Comparison of ENCODE assay signal across 32 mouse cellular contexts in genomic region chr15:93263566-93263965, GRCm38 (mm10).
"Had no signal": no experiment of that assay in that cellular context is flagged by ENCODE, and none has a peak within 500 bp of the region (broad histone marks: within the 10 kb centered on the region; RNA-seq: fewer than 3 reads in every experiment).

No protein-coding gene starts in this region.

- H3K9ac ChIP-seq: heart, embryonic 12.5 days; heart, embryonic 13.5 days; heart, embryonic 15.5 days; hindbrain, embryonic 12.5 days; hindbrain, embryonic 13.5 days; hindbrain, embryonic 14.5 days; hindbrain, embryonic 15.5 days; intestine, embryonic 15.5 days; kidney, embryonic 15.5 days had no signal

- ATAC-seq: hindbrain, embryonic 16.5 days; inflammation-experienced regulatory T-cells, adult 6 months; intestine, embryonic 15.5 days; intestine, embryonic 16.5 days; intestine, postnatal 0 days had no signal

- H3K27me3 ChIP-seq: heart, embryonic 12.5 days; heart, embryonic 13.5 days; heart, embryonic 15.5 days; hindbrain, embryonic 12.5 days; hindbrain, embryonic 13.5 days; hindbrain, embryonic 15.5 days; intestine, embryonic 15.5 days; kidney, embryonic 15.5 days had no signal

- H3K4me3 ChIP-seq: heart, embryonic 10.5 days; heart, embryonic 12.5 days; heart, embryonic 13.5 days; heart, embryonic 15.5 days; hindbrain, embryonic 10.5 days; hindbrain, embryonic 12.5 days; hindbrain, embryonic 13.5 days; hindbrain, embryonic 15.5 days; intestine, embryonic 15.5 days; kidney, embryonic 15.5 days; layer of hippocampus, adult 2 months; left cerebral cortex, adult 2 months had no signal

- H3K4me1 ChIP-seq: intestine, embryonic 15.5 days had no signal

- DNase-seq: heart, postnatal 10 days; heart, postnatal 4 days; kidney, adult 11 months; kidney, adult 18-20 months; kidney, adult 2 months; kidney, adult 8-10 months; kidney, adult 9 months; kidney, postnatal 14 days; kidney, postnatal 25 days; kidney, postnatal 36 days; kidney, postnatal 4 days; layer of hippocampus, adult 9-11 months; layer of hippocampus, postnatal 36 days had no signal

- H3K27ac ChIP-seq: heart, embryonic 10.5 days; heart, embryonic 13.5 days; heart, embryonic 15.5 days; hindbrain, embryonic 10.5 days; hindbrain, embryonic 12.5 days; hindbrain, embryonic 13.5 days; hindbrain, embryonic 14.5 days; hindbrain, embryonic 15.5 days; intestine, embryonic 15.5 days; kidney, embryonic 15.5 days; kidney, postnatal 0 days; layer of hippocampus, adult 2 months; left cerebral cortex, adult 2 months had no signal

- H3K9me3 ChIP-seq: heart, embryonic 10.5 days; heart, embryonic 12.5 days; heart, embryonic 13.5 days; heart, embryonic 15.5 days; hindbrain, embryonic 10.5 days; hindbrain, embryonic 12.5 days; hindbrain, embryonic 13.5 days; hindbrain, embryonic 15.5 days; intestine, embryonic 15.5 days; kidney, embryonic 15.5 days had no signal

- H3K4me2 ChIP-seq: heart, embryonic 11.5 days; heart, embryonic 12.5 days; heart, embryonic 13.5 days; heart, embryonic 15.5 days; hindbrain, embryonic 12.5 days; hindbrain, embryonic 13.5 days; hindbrain, embryonic 14.5 days; hindbrain, embryonic 15.5 days; intestine, embryonic 15.5 days; kidney, embryonic 15.5 days had no signal
